Mouse (Mus musculus): ENCODE measurements around the gene Gm10563.

Gm10563 gene

GRCm38 (mm10) chr4:155654456-155655298 lies 9.5 kb upstream of the Gm10563 start:
- TF ChIP-seq CTCF (conservative IDR thresholded peaks at IDR 0.05; ENCODE audit: low read length), result no peak
- no peak for TF ChIP-seq NANOG (IDR thresholded peaks at IDR 0.05; ENCODE audit: borderline replicate concordance, low read length)
- no peak for TF ChIP-seq POU5F1 (IDR thresholded peaks at IDR 0.05; ENCODE audit: borderline replicate concordance, low read length)
- Histone ChIP-seq H3K9me3 (ENCODE audit: low read length) (no peaks in the 10 kb centered on the region), H3K4me1 (replicated peaks; ENCODE audit: low read depth, low read length) (peaks cover 85% of the 10 kb centered on the region), H3K36me3 (ENCODE audit: insufficient read depth, low read length) (peaks cover 68% of the 10 kb centered on the region), H3K4me3 (replicated peaks; ENCODE audit: low read length) (peak overlapping the region; percentile 80), H3K27me3 (ENCODE audit: insufficient read depth, low read length) (peaks cover 27% of the 10 kb centered on the region)

GRCm38 (mm10) chr4:155654183-155654455 lies 8.9 kb upstream of the Gm10563 start:
- peaks cover 85% of the 10 kb centered on the region for H3K4me1 ChIP-seq (replicated peaks; ENCODE audit: low read depth, low read length)
- H3K9me3 ChIP-seq (ENCODE audit: low read length), result no peaks in the 10 kb centered on the region
- no peak for TF ChIP-seq CTCF (conservative IDR thresholded peaks at IDR 0.05; ENCODE audit: low read length)
- no peak for TF ChIP-seq NANOG (IDR thresholded peaks at IDR 0.05; ENCODE audit: borderline replicate concordance, low read length)
- TF ChIP-seq POU5F1 (IDR thresholded peaks at IDR 0.05; ENCODE audit: borderline replicate concordance, low read length), result no peak
- H3K27me3 ChIP-seq (ENCODE audit: insufficient read depth, low read length), result peaks cover 27% of the 10 kb centered on the region
- peaks cover 68% of the 10 kb centered on the region for H3K36me3 ChIP-seq (ENCODE audit: insufficient read depth, low read length)
- H3K4me3 ChIP-seq (replicated peaks; ENCODE audit: low read length), result peak overlapping the region; percentile 80

GRCm38 (mm10) chr4:155653451-155654182 lies 8.4 kb upstream of the Gm10563 start:
- Histone ChIP-seq H3K4me1 (replicated peaks; ENCODE audit: low read depth, low read length) (peaks cover 83% of the 10 kb centered on the region), H3K27me3 (ENCODE audit: insufficient read depth, low read length) (peaks cover 27% of the 10 kb centered on the region), H3K9me3 (ENCODE audit: low read length) (no peaks in the 10 kb centered on the region), H3K4me3 (replicated peaks; ENCODE audit: low read length) (peak overlapping the region; percentile 80), H3K36me3 (ENCODE audit: insufficient read depth, low read length) (peaks cover 68% of the 10 kb centered on the region)
- no peak for TF ChIP-seq POU5F1 (IDR thresholded peaks at IDR 0.05; ENCODE audit: borderline replicate concordance, low read length)
- TF ChIP-seq CTCF (conservative IDR thresholded peaks at IDR 0.05; ENCODE audit: low read length), result no peak
- TF ChIP-seq NANOG (IDR thresholded peaks at IDR 0.05; ENCODE audit: borderline replicate concordance, low read length), result no peak

- Histone ChIP-seq H3K36me3 (ENCODE audit: insufficient read depth, low read length) (peaks cover 69% of the 10 kb centered on the region), H3K4me3 (replicated peaks; ENCODE audit: low read length) (peak within 1 kb of the TSS; percentile 80), H3K9me3 (ENCODE audit: low read length) (no peaks in the 10 kb centered on the region), H3K27me3 (ENCODE audit: insufficient read depth, low read length) (peaks cover 27% of the 10 kb centered on the region), H3K4me1 (replicated peaks; ENCODE audit: low read depth, low read length) (peaks cover 83% of the 10 kb centered on the region)
- no peak for TF ChIP-seq POU5F1 (IDR thresholded peaks at IDR 0.05; ENCODE audit: borderline replicate concordance, low read length)
- no peak for TF ChIP-seq CTCF (conservative IDR thresholded peaks at IDR 0.05; ENCODE audit: low read length)
- no peak for TF ChIP-seq NANOG (IDR thresholded peaks at IDR 0.05; ENCODE audit: borderline replicate concordance, low read length)
Observed at GRCm38 (mm10) chr4:155653086-155653450, 7.9 kb upstream of the Gm10563 start, which contains the start of gene Mmp23. Gene Mmp23 (minus strand): TSS chr4:155653384.

- Histone ChIP-seq H3K4me3 (replicated peaks; ENCODE audit: low read length) (peak overlapping the region; percentile 80), H3K27me3 (ENCODE audit: insufficient read depth, low read length) (peaks cover 27% of the 10 kb centered on the region), H3K36me3 (ENCODE audit: insufficient read depth, low read length) (peaks cover 69% of the 10 kb centered on the region), H3K9me3 (ENCODE audit: low read length) (no peaks in the 10 kb centered on the region), H3K4me1 (replicated peaks; ENCODE audit: low read depth, low read length) (peaks cover 83% of the 10 kb centered on the region)
- TF ChIP-seq NANOG (IDR thresholded peaks at IDR 0.05; ENCODE audit: borderline replicate concordance, low read length) (no peak), POU5F1 (IDR thresholded peaks at IDR 0.05; ENCODE audit: borderline replicate concordance, low read length) (no peak), CTCF (conservative IDR thresholded peaks at IDR 0.05; ENCODE audit: low read length) (no peak)
Observed at GRCm38 (mm10) chr4:155652283-155653085, 7.3 kb upstream of the Gm10563 start.

- no peak for TF ChIP-seq POU5F1 (IDR thresholded peaks at IDR 0.05; ENCODE audit: borderline replicate concordance, low read length)
- TF ChIP-seq NANOG (IDR thresholded peaks at IDR 0.05; ENCODE audit: borderline replicate concordance, low read length), result no peak
- TF ChIP-seq CTCF (conservative IDR thresholded peaks at IDR 0.05; ENCODE audit: low read length), result no peak
- peak overlapping the region; percentile 80 for H3K4me3 ChIP-seq (replicated peaks; ENCODE audit: low read length)
Observed at GRCm38 (mm10) chr4:155651553-155652269, 6.5 kb upstream of the Gm10563 start.

GRCm38 (mm10) chr4:155649355-155649754 lies 4.1 kb upstream of the Gm10563 start:
- Histone ChIP-seq H3K27me3 (ENCODE audit: insufficient read depth, low read length) (peaks cover 27% of the 10 kb centered on the region), H3K9me3 (ENCODE audit: low read length) (no peaks in the 10 kb centered on the region), H3K4me1 (replicated peaks; ENCODE audit: low read depth, low read length) (peaks cover 57% of the 10 kb centered on the region), H3K4me3 (replicated peaks; ENCODE audit: low read length) (no peak overlapping the region), H3K36me3 (ENCODE audit: insufficient read depth, low read length) (peaks cover 72% of the 10 kb centered on the region)
- no peak for TF ChIP-seq POU5F1 (IDR thresholded peaks at IDR 0.05; ENCODE audit: borderline replicate concordance, low read length)
- TF ChIP-seq CTCF (conservative IDR thresholded peaks at IDR 0.05; ENCODE audit: low read length), result no peak
- TF ChIP-seq NANOG (IDR thresholded peaks at IDR 0.05; ENCODE audit: borderline replicate concordance, low read length), result no peak

More at GRCm38 (mm10) chr4:155651553-155652269, 6.5 kb upstream of the Gm10563 start:
- Histone ChIP-seq H3K36me3 (ENCODE audit: insufficient read depth, low read length) (peaks cover 69% of the 10 kb centered on the region), H3K4me1 (replicated peaks; ENCODE audit: low read depth, low read length) (peaks cover 77% of the 10 kb centered on the region), H3K27me3 (ENCODE audit: insufficient read depth, low read length) (peaks cover 27% of the 10 kb centered on the region), H3K9me3 (ENCODE audit: low read length) (no peaks in the 10 kb centered on the region)
